Mouse (Mus musculus) lung, postnatal 0 days (tissue): ENCODE data around the gene Nrxn2.

Experiments used
- CTCF ChIP-seq: IDR thresholded peaks from 2 replicates; pipeline ENCODE4 v1.5.1; 2016; ENCODE audit warnings: antibody characterized with exemption, mild to moderate bottlenecking
- EP300 ChIP-seq: IDR thresholded peaks from 2 replicates; pipeline ENCODE4 v1.6.1; 2016; ENCODE audit warnings: antibody characterized with exemption, mild to moderate bottlenecking, control low read depth

- TF ChIP-seq CTCF (no peak), EP300 (no peak)
Measured at GRCm38 (mm10) chr19:6383470-6383869, 35.1 kb upstream of the Nrxn2 start.
